Mouse (Mus musculus): ENCODE data around the gene Odf3l2. TPM values are rescaled to one million over a fixed set of nuclear protein-coding genes. Genes with fewer than 3 reads are reported as not detected.

The Odf3l2 gene
- total and polyA plus RNA-seq, 3 experiments, result 0.11 TPM; not detected in 2

GRCm38 (mm10) chr10:79625398-79625797, 20.1 kb downstream of the Odf3l2 start:
- Histone ChIP-seq H3K4me3 (ENCODE audit: low read depth, low read length) (no peak overlapping the region), H3K36me3 (replicated peaks) (no peaks in the 10 kb centered on the region), H3K9me3 (replicated peaks) (no peaks in the 10 kb centered on the region), H3K4me1 (ENCODE audit: insufficient read depth, low read depth, low read length) (no peaks in the 10 kb centered on the region), H3K27me3 (ENCODE audit: insufficient read depth, low read length) (peaks cover 10% of the 10 kb centered on the region)
- no peak for ATAC-seq (ENCODE audit: extremely low read depth, insufficient number of reproducible peaks, low FRiP score, poor library complexity, severe bottlenecking)
- no peak for TF ChIP-seq TAL1 (conservative IDR thresholded peaks at IDR 0.05; ENCODE audit: low read depth, low read length)
- no peak for TF ChIP-seq GATA1 (IDR thresholded peaks at IDR 0.05; ENCODE audit: borderline replicate concordance, low read length)
- no peak for TF ChIP-seq CTCF (IDR thresholded peaks at IDR 0.05; ENCODE audit: low read depth, low read length)
- TF ChIP-seq POLR2AphosphoS5 (IDR thresholded peaks at IDR 0.05; ENCODE audit: insufficient replicate concordance, low read depth, low read length), result no peak
- no peak for TF ChIP-seq GATA2 (IDR thresholded peaks at IDR 0.05; ENCODE audit: borderline replicate concordance, low read depth, low read length)
- DNase-seq (ENCODE audit: low spot score), result no peak

GRCm38 (mm10) chr10:79623950-79624349, 21.6 kb downstream of the Odf3l2 start:
- peaks cover 6% of the 10 kb centered on the region; the same call in 1 of the 2 replicates for H3K27me3 ChIP-seq (ENCODE audit: insufficient read depth, low read length)
- no peaks in the 10 kb centered on the region for H3K9me3 ChIP-seq (replicated peaks)
- no peak for DNase-seq (ENCODE audit: low spot score)
- H3K36me3 ChIP-seq (replicated peaks), result no peaks in the 10 kb centered on the region
- H3K4me1 ChIP-seq (ENCODE audit: insufficient read depth, low read depth, low read length), result no peaks in the 10 kb centered on the region
- ATAC-seq (ENCODE audit: extremely low read depth, insufficient number of reproducible peaks, low FRiP score, poor library complexity, severe bottlenecking), result no peak
- TF ChIP-seq POLR2AphosphoS5 (IDR thresholded peaks at IDR 0.05; ENCODE audit: insufficient replicate concordance, low read depth, low read length) (no peak), TAL1 (conservative IDR thresholded peaks at IDR 0.05; ENCODE audit: low read depth, low read length) (no peak)
- H3K4me3 ChIP-seq (ENCODE audit: low read depth, low read length), result no peak overlapping the region

- no peaks in the 10 kb centered on the region for H3K4me1 ChIP-seq (ENCODE audit: insufficient read depth, low read depth, low read length)
- peaks cover 4% of the 10 kb centered on the region; the same call in 1 of the 2 replicates for H3K27me3 ChIP-seq (ENCODE audit: insufficient read depth, low read length)
- no peaks in the 10 kb centered on the region for H3K36me3 ChIP-seq (replicated peaks)
- no peak for TF ChIP-seq CTCF (IDR thresholded peaks at IDR 0.05; ENCODE audit: low read depth, low read length)
- no peak for TF ChIP-seq GATA2 (IDR thresholded peaks at IDR 0.05; ENCODE audit: borderline replicate concordance, low read depth, low read length)
- TF ChIP-seq GATA1 (IDR thresholded peaks at IDR 0.05; ENCODE audit: borderline replicate concordance, low read length), result no peak
- no peak for TF ChIP-seq TAL1 (conservative IDR thresholded peaks at IDR 0.05; ENCODE audit: low read depth, low read length)
- TF ChIP-seq POLR2AphosphoS5 (IDR thresholded peaks at IDR 0.05; ENCODE audit: insufficient replicate concordance, low read depth, low read length), result no peak
- no peak overlapping the region for H3K4me3 ChIP-seq (ENCODE audit: low read depth, low read length)
- DNase-seq (ENCODE audit: low spot score) (no peak), ATAC-seq (ENCODE audit: extremely low read depth, insufficient number of reproducible peaks, low FRiP score, poor library complexity, severe bottlenecking) (no peak)
- H3K9me3 ChIP-seq (replicated peaks), result peaks cover 6% of the 10 kb centered on the region
Observed at GRCm38 (mm10) chr10:79616376-79616775, 29.2 kb downstream of the Odf3l2 start.

GRCm38 (mm10) chr10:79615860-79616259, 29.7 kb downstream of the Odf3l2 start:
- ATAC-seq (ENCODE audit: extremely low read depth, insufficient number of reproducible peaks, low FRiP score, poor library complexity, severe bottlenecking) (no peak), DNase-seq (ENCODE audit: low spot score) (no peak)
- Histone ChIP-seq H3K9me3 (replicated peaks) (peaks cover 6% of the 10 kb centered on the region), H3K4me1 (ENCODE audit: insufficient read depth, low read depth, low read length) (no peaks in the 10 kb centered on the region), H3K4me3 (ENCODE audit: low read depth, low read length) (no peak overlapping the region), H3K36me3 (replicated peaks) (no peaks in the 10 kb centered on the region), H3K27me3 (ENCODE audit: insufficient read depth, low read length) (peaks cover 4% of the 10 kb centered on the region; the same call in 1 of the 2 replicates)
- TF ChIP-seq POLR2AphosphoS5 (IDR thresholded peaks at IDR 0.05; ENCODE audit: insufficient replicate concordance, low read depth, low read length), result no peak
- TF ChIP-seq CTCF (IDR thresholded peaks at IDR 0.05; ENCODE audit: low read depth, low read length), result no peak
- no peak for TF ChIP-seq GATA1 (IDR thresholded peaks at IDR 0.05; ENCODE audit: borderline replicate concordance, low read length)
- TF ChIP-seq TAL1 (conservative IDR thresholded peaks at IDR 0.05; ENCODE audit: low read depth, low read length), result no peak
- no peak for TF ChIP-seq GATA2 (IDR thresholded peaks at IDR 0.05; ENCODE audit: borderline replicate concordance, low read depth, low read length)

- Histone ChIP-seq H3K9me3 (replicated peaks) (peaks cover 6% of the 10 kb centered on the region), H3K36me3 (replicated peaks) (no peaks in the 10 kb centered on the region), H3K4me3 (ENCODE audit: low read depth, low read length) (no peak overlapping the region), H3K4me1 (ENCODE audit: insufficient read depth, low read depth, low read length) (no peaks in the 10 kb centered on the region), H3K27me3 (ENCODE audit: insufficient read depth, low read length) (peaks cover 4% of the 10 kb centered on the region; the same call in 1 of the 2 replicates)
- DNase-seq (ENCODE audit: low spot score) (no peak), ATAC-seq (ENCODE audit: extremely low read depth, insufficient number of reproducible peaks, low FRiP score, poor library complexity, severe bottlenecking) (no peak)
- TF ChIP-seq POLR2AphosphoS5 (IDR thresholded peaks at IDR 0.05; ENCODE audit: insufficient replicate concordance, low read depth, low read length), result no peak
- no peak for TF ChIP-seq GATA2 (IDR thresholded peaks at IDR 0.05; ENCODE audit: borderline replicate concordance, low read depth, low read length)
- no peak for TF ChIP-seq TAL1 (conservative IDR thresholded peaks at IDR 0.05; ENCODE audit: low read depth, low read length)
- TF ChIP-seq CTCF (IDR thresholded peaks at IDR 0.05; ENCODE audit: low read depth, low read length), result no peak
- no peak for TF ChIP-seq GATA1 (IDR thresholded peaks at IDR 0.05; ENCODE audit: borderline replicate concordance, low read length)
Observed at GRCm38 (mm10) chr10:79614305-79614643, 31.3 kb downstream of the Odf3l2 start.

- DNase-seq (ENCODE audit: low spot score), result no peak
- no peaks in the 10 kb centered on the region for H3K36me3 ChIP-seq (replicated peaks)
- H3K9me3 ChIP-seq (replicated peaks), result peaks cover 6% of the 10 kb centered on the region
- H3K4me3 ChIP-seq (ENCODE audit: low read depth, low read length), result no peak within 1 kb of the TSS
- no peak for TF ChIP-seq GATA2 (IDR thresholded peaks at IDR 0.05; ENCODE audit: borderline replicate concordance, low read depth, low read length)
- TF ChIP-seq CTCF (IDR thresholded peaks at IDR 0.05; ENCODE audit: low read depth, low read length), result no peak
- no peak for TF ChIP-seq GATA1 (IDR thresholded peaks at IDR 0.05; ENCODE audit: borderline replicate concordance, low read length)
- no peak for TF ChIP-seq POLR2AphosphoS5 (IDR thresholded peaks at IDR 0.05; ENCODE audit: insufficient replicate concordance, low read depth, low read length)
- TF ChIP-seq TAL1 (conservative IDR thresholded peaks at IDR 0.05; ENCODE audit: low read depth, low read length), result no peak
- no peak for ATAC-seq (ENCODE audit: extremely low read depth, insufficient number of reproducible peaks, low FRiP score, poor library complexity, severe bottlenecking)
- peaks cover 4% of the 10 kb centered on the region; the same call in 1 of the 2 replicates for H3K27me3 ChIP-seq (ENCODE audit: insufficient read depth, low read length)
- no peaks in the 10 kb centered on the region for H3K4me1 ChIP-seq (ENCODE audit: insufficient read depth, low read depth, low read length)
Observed at GRCm38 (mm10) chr10:79613578-79614304, 31.8 kb downstream of the Odf3l2 start, which contains the start of gene C2cd4c. C2cd4c (minus strand) TSS chr10:79614025.

All from G1E (cell line).